Mouse (Mus musculus): Measurements from ENCODE around the gene Gucy1b1. TPM values are rescaled to one million over a fixed set of nuclear protein-coding genes. Genes with fewer than 3 reads are reported as not detected.

Gucy1b1 gene
- polyA plus RNA-seq, 1 experiment from 2014 or later: 18.2 TPM

- Histone ChIP-seq H3K27ac (ENCODE audit: low read depth, low read length) (no peak overlapping the region), H3K4me3 (ENCODE audit: low read depth, low read length) (no peak overlapping the region), H3K9ac (ENCODE audit: low read depth, low read length) (no peak overlapping the region), H3K27me3 (replicated peaks; ENCODE audit: control insufficient read depth, insufficient read depth, low read length) (no peaks in the 10 kb centered on the region), H3K36me3 (ENCODE audit: control insufficient read depth, insufficient read depth, low read length) (no peaks in the 10 kb centered on the region), H3K9me3 (ENCODE audit: control insufficient read depth, low read length) (no peaks in the 10 kb centered on the region), H3K4me1 (replicated peaks; ENCODE audit: control insufficient read depth, insufficient read depth, low read length) (0 out of 2 replicates have a peak, but pooled peaks cover 2% of the 10 kb centered on the region), H3K4me2 (no peak overlapping the region)
- 88% methylated on average over 2 of the region's 2 CpGs for WGBS
- ATAC-seq (replicated peaks; ENCODE audit: low FRiP score) (no peak), DNase-seq (ENCODE audit: low spot score) (no peak)
Observed at GRCm38 (mm10) chr3:81986103-81986502, 88.4 kb downstream of the Gucy1b1 start.

- 0 out of 2 replicates have a peak, but pooled peaks cover 2% of the 10 kb centered on the region for H3K4me1 ChIP-seq (replicated peaks; ENCODE audit: control insufficient read depth, insufficient read depth, low read length)
- H3K9ac ChIP-seq (ENCODE audit: low read depth, low read length): no peak overlapping the region
- DNase-seq (ENCODE audit: low spot score) (no peak), ATAC-seq (replicated peaks; ENCODE audit: low FRiP score) (no peak)
- WGBS: 52% methylated on average over 1 of the region's 1 CpGs
- no peaks in the 10 kb centered on the region for H3K36me3 ChIP-seq (ENCODE audit: control insufficient read depth, insufficient read depth, low read length)
- H3K4me2 ChIP-seq: no peak overlapping the region
- H3K4me3 ChIP-seq (ENCODE audit: low read depth, low read length): no peak overlapping the region
- no peaks in the 10 kb centered on the region for H3K27me3 ChIP-seq (replicated peaks; ENCODE audit: control insufficient read depth, insufficient read depth, low read length)
- no peaks in the 10 kb centered on the region for H3K9me3 ChIP-seq (ENCODE audit: control insufficient read depth, low read length)
- H3K27ac ChIP-seq (ENCODE audit: low read depth, low read length): no peak overlapping the region
Observed at GRCm38 (mm10) chr3:81985100-81985499, 89.4 kb downstream of the Gucy1b1 start.

- 80% methylated on average over 8 of the region's 8 CpGs for WGBS
- Histone ChIP-seq H3K27me3 (replicated peaks; ENCODE audit: control insufficient read depth, insufficient read depth, low read length) (no peaks in the 10 kb centered on the region), H3K36me3 (ENCODE audit: control insufficient read depth, insufficient read depth, low read length) (no peaks in the 10 kb centered on the region), H3K4me1 (replicated peaks; ENCODE audit: control insufficient read depth, insufficient read depth, low read length) (no peaks in the 10 kb centered on the region), H3K4me3 (ENCODE audit: low read depth, low read length) (no peak overlapping the region), H3K4me2 (no peak overlapping the region), H3K9me3 (ENCODE audit: control insufficient read depth, low read length) (no peaks in the 10 kb centered on the region), H3K27ac (ENCODE audit: low read depth, low read length) (no peak overlapping the region), H3K9ac (ENCODE audit: low read depth, low read length) (no peak overlapping the region)
- ATAC-seq (replicated peaks; ENCODE audit: low FRiP score) (no peak), DNase-seq (ENCODE audit: low spot score) (no peak)
Observed at GRCm38 (mm10) chr3:81983120-81983895, 91.2 kb downstream of the Gucy1b1 start.

Small RNAs within 50 kb of the gene (microRNA-seq; reads per million reads assigned to microRNA genes)
- gene Mir7010 (ENCODE audit: borderline number of aligned reads): not detected

Other genes starting within 250 kb of the Gucy1b1 start
- gene Ctso, start 142.1 kb downstream of the Gucy1b1 start, polyA plus RNA-seq (2014; fragmentation: Nextera tagmentation; extraction: Ambion mirVana): 6.5 and 8.1 TPM in 2 replicates
- 0.38 and 0.71 TPM in 2 replicates for gene Tdo2, start 98.5 kb downstream of the Gucy1b1 start, polyA plus RNA-seq (2014; fragmentation: Nextera tagmentation; extraction: Ambion mirVana)
- gene Asic5, start 92.4 kb downstream of the Gucy1b1 start, polyA plus RNA-seq (2014; fragmentation: Nextera tagmentation; extraction: Ambion mirVana): not detected in 2 replicates
- gene Gucy1a1, start 71.1 kb upstream of the Gucy1b1 start, polyA plus RNA-seq (2014; fragmentation: Nextera tagmentation; extraction: Ambion mirVana): 18.4 and 18.8 TPM in 2 replicates

Data from liver, embryonic 11.5 days (tissue).